Mouse (Mus musculus) lung, postnatal 0 days (tissue): ENCODE measurements at regions not wholly inside any gene's neighbourhood (a gene's known extent, or its start where the extent isn't known, plus 50 kb on each side); places are given as distances from the start of the nearest gene placed in this dataset.

Experiments
- ATAC-seq: fragments of 200-750 bp; cut with Nextera tagmentation; 2 replicates; pipeline ENCODE4 v1.8.0; 2017; ENCODE audit warnings: moderate library complexity
- DNase-seq: peaks from one replicate; pipeline ENCODE4 v3.0.0-alpha.2; 2016; ENCODE audit warnings: low spot score
- H3K27ac ChIP-seq: fragments of 300-500 bp; sonication (generic); 2 replicates; pipeline ENCODE4 v1.5.1; 2014; ENCODE audit warnings: antibody characterized with exemption, mild to moderate bottlenecking, low read length, mixed read lengths
- H3K27me3 ChIP-seq: fragments of 300-500 bp; sonication (generic); replicated peaks from 2 replicates; pipeline ENCODE4 v1.6.1; 2014; ENCODE audit warnings: low read length, mixed read lengths; ENCODE audit not compliant: insufficient read depth
- H3K36me3 ChIP-seq: fragments of 300-500 bp; sonication (generic); 2 replicates; pipeline ENCODE4 v1.6.1; 2014; ENCODE audit warnings: low read length, mixed read lengths; ENCODE audit not compliant: insufficient read depth
- H3K4me1 ChIP-seq: fragments of 300-500 bp; sonication (generic); 2 replicates; pipeline ENCODE4 v1.6.1; 2014; ENCODE audit warnings: antibody characterized with exemption, low read depth, low read length, mixed read lengths; ENCODE audit not compliant: insufficient read depth
- H3K4me2 ChIP-seq: fragments of 300-500 bp; sonication (generic); replicated peaks from 2 replicates; pipeline ENCODE4 v1.6.1; 2014; ENCODE audit warnings: low read depth, mild to moderate bottlenecking, low read length, moderate library complexity, mixed read lengths
- H3K4me3 ChIP-seq: fragments of 300-500 bp; sonication (generic); 2 replicates; pipeline ENCODE4 v1.5.1; 2014; ENCODE audit warnings: low read depth, low read length
- H3K9ac ChIP-seq: fragments of 300-500 bp; sonication (generic); replicated peaks from 2 replicates; pipeline ENCODE4 v1.6.1; 2014; ENCODE audit warnings: low read depth, mild to moderate bottlenecking
- H3K9me3 ChIP-seq: fragments of 300-500 bp; sonication (generic); 2 replicates; pipeline ENCODE4 v1.6.1; 2016; ENCODE audit warnings: low read length, mixed read lengths
- CTCF ChIP-seq: IDR thresholded peaks from 2 replicates; pipeline ENCODE4 v1.5.1; 2016; ENCODE audit warnings: antibody characterized with exemption, mild to moderate bottlenecking
- EP300 ChIP-seq: IDR thresholded peaks from 2 replicates; pipeline ENCODE4 v1.6.1; 2016; ENCODE audit warnings: antibody characterized with exemption, mild to moderate bottlenecking, control low read depth
- WGBS: fragments of 180-500 bp; shearing (Covaris S2); extraction: QIAGEN DNeasy Blood & Tissue Kit; methylation state at CpG from one replicate; pipeline ENCODE4 v1.1.7; 2014; 5-methylcytosine and 5-hydroxymethylcytosine counted together

DNA sequence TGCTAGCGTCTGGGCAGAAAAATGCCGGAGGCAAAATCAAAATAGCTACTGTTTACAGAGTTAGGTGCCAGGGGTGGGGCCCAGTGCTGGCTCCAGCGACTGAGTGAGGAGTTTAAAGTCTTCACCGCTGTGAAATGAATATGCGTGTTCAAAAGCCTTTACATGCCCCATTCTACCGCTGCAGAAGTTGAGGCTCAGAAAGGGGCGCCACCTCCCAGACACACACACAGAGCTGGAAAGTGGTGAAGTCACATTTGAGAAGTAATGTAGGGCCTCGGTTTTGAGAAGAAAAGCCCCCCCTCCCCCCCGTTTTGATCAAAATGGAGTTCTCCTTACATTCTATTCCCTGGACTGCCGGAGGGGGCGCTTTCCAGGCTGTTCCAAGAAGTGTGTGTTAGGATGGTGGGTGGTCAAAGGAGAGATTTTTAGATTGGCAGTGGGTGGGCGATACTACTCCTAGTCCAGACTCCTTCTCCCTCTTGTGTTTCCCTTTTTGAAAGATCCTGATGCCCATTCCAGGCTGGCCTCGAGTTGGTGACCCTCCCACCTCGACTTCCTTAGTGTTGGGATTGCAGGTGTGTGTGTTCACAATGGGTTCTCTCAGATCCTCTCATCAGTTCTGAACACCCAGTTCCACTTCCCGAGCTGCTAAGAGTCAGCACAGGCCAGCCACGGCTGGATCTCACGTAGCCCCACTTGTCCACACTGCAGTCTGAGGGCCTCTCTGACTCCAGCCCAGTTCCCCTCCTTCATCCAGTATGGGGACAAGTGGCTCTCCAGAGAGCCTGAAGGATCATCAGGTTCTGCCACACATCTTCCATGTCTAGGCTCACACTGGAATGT is 69.3 kb upstream of the Nkd1 start:
- TF ChIP-seq CTCF: peak; percentile 49
- peak; percentile 96 for TF ChIP-seq EP300
- WGBS: 25% methylated on average over 17 of the region's 17 CpGs
- H3K9me3 ChIP-seq: no peaks in the 10 kb centered on the region; the same call in 1 of the 2 replicates
- peak overlapping the region; percentile 85 for H3K27ac ChIP-seq
- DNase-seq (peak; percentile 92), ATAC-seq (peak; percentile 93)
- peaks cover 8% of the 10 kb centered on the region for H3K27me3 ChIP-seq
- 0 out of 2 replicates have a peak overlapping the region, but pooled peaks have one; percentile 19 for H3K9ac ChIP-seq
- peaks cover 33% of the 10 kb centered on the region for H3K4me1 ChIP-seq
- H3K4me2 ChIP-seq: peak overlapping the region; percentile 51
- no peaks in the 10 kb centered on the region for H3K36me3 ChIP-seq
- H3K4me3 ChIP-seq: peak overlapping the region; percentile 4; the same call in 1 of the 2 replicates

DNA sequence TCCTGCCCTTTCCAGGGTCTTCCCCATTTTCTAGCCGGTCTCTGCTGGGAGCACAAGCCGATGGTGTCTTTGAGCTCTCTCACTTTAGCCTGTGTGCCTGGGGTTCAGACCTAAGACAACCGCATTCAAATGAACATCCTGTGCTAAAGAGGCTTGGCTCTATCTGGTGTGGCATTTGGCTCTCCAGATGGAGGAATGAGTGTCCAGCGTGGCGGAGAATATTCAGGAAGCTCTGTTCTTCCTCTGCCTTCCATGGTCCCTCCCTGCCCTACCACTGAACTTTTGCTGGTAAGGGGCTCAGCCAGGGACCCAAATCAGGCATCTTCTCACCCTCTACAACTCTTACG is 68.7 kb upstream of the Nkd1 start:
- Histone ChIP-seq H3K36me3 (no peaks in the 10 kb centered on the region), H3K27ac (peak overlapping the region; percentile 82), H3K4me1 (peaks cover 29% of the 10 kb centered on the region), H3K9me3 (no peaks in the 10 kb centered on the region; the same call in 1 of the 2 replicates), H3K27me3 (peaks cover 8% of the 10 kb centered on the region), H3K9ac (no peak overlapping the region), H3K4me2 (no peak overlapping the region), H3K4me3 (no peak overlapping the region)
- DNase-seq (no peak), ATAC-seq (no peak)
- WGBS: 45% methylated on average over 6 of the region's 6 CpGs
- TF ChIP-seq CTCF: no peak
- no peak; the same call in 1 of the 2 replicates for TF ChIP-seq EP300

DNA sequence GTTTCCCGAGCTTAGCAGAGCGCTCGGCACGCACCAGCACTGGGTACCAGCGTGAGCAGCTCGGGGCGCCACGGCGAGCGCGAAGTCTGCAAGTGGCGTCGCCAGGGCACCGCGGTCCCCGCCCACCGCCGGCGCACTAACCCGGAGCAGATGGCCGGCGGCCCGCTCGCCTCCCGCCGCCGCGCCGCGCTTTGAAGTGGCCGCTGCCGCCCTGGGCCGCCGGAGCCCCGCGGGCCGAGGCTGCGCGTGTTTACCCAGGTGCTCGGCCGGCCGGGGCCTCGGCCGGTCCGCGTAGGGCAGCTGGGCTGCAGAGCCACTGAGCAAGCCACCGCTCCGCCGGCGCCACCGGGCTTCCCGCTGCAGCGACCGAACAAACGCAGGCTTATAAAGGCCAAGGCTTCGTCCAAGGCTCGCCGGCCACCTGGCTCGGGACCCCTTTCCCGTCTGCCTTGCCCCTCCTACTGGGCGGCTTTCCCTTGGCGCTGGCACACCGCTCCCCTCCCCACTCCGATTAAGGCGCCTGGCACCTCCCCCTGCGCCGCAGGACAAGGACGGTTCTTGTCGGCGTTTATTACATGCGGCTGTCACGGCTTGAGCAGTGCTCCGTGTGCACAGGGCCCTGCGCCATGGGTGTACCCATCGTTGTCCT is 67.0 kb upstream of the Nkd1 start:
- 3% methylated on average over 64 of the region's 75 CpGs for WGBS
- peak overlapping the region; percentile 87 for H3K27ac ChIP-seq
- peak overlapping the region; percentile 47 for H3K4me3 ChIP-seq
- peaks cover 26% of the 10 kb centered on the region for H3K4me1 ChIP-seq
- H3K36me3 ChIP-seq: no peaks in the 10 kb centered on the region
- ATAC-seq (peak; percentile 52), DNase-seq (peak; percentile 76)
- H3K27me3 ChIP-seq: peaks cover 8% of the 10 kb centered on the region
- H3K9me3 ChIP-seq: no peaks in the 10 kb centered on the region; the same call in 1 of the 2 replicates
- TF ChIP-seq CTCF: no peak
- peak overlapping the region; percentile 95 for H3K4me2 ChIP-seq
- peak overlapping the region; percentile 23; the same call in 1 of the 2 replicates for H3K9ac ChIP-seq

DNA sequence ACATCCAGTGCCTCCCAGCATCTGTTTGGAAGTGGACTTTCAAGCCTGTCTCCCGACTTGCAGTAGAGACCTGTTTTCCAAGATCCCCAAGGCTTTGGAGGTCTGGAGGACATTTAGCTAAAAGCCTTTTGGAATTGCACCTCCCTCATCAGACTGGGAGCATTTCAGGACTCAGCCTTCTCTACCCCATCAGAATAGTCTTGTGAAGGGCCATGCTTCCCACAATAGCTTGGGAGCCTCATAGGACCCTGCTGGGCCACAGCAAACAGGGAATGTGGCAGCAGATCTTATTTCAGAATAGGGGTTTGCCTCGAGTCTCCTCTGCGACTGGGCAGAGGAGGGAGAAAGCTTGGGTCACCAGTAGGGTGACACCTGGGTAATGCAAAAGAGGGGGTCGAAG is 66.2 kb upstream of the Nkd1 start:
- DNase-seq: no peak
- ATAC-seq: no peak
- TF ChIP-seq EP300: no peak
- no peak for TF ChIP-seq CTCF
- 7% methylated on average over 4 of the region's 4 CpGs for WGBS
- H3K27me3 ChIP-seq: peaks cover 8% of the 10 kb centered on the region
- H3K9ac ChIP-seq: no peak overlapping the region
- H3K9me3 ChIP-seq: no peaks in the 10 kb centered on the region; the same call in 1 of the 2 replicates
- peaks cover 25% of the 10 kb centered on the region for H3K4me1 ChIP-seq
- peak overlapping the region; percentile 95 for H3K4me2 ChIP-seq
- H3K4me3 ChIP-seq: no peak overlapping the region
- H3K36me3 ChIP-seq: no peaks in the 10 kb centered on the region
- H3K27ac ChIP-seq: peak overlapping the region; percentile 87

DNA sequence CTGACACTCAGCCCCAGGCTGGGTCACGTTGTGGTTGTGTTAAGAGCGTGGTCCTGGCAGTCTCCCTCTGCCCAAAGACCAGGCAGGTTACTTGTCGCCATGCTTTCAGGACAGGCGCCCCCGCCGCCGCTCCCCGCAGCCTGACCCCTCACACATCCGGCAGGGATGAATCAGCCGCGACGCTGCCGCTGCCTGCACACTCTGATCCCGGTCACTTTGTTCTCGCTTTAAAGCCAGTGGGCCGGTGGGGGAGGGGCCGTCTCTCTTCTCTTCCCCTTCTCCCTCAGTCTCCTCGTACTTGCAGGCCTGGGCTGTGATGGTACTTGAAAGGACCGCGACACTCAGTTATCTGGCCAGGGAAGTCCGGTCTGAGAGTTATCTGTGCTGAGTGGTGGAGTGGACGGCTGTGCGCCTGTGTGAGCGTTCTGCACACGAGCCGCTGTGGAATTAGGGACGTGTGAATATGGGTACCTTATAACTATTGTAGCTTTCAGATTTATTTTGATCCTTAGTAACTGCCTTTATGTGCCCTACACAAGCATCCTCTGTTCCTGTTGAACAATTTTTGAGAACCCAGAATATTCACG is 65.6 kb upstream of the Nkd1 start:
- Histone ChIP-seq H3K4me2 (peak overlapping the region; percentile 36), H3K4me1 (peaks cover 22% of the 10 kb centered on the region), H3K36me3 (no peaks in the 10 kb centered on the region), H3K27ac (peak overlapping the region; percentile 87; the same call in 1 of the 2 replicates), H3K4me3 (0 out of 2 replicates have a peak overlapping the region, but pooled peaks have one; percentile 10), H3K9me3 (no peaks in the 10 kb centered on the region; the same call in 1 of the 2 replicates), H3K27me3 (peaks cover 8% of the 10 kb centered on the region), H3K9ac (no peak overlapping the region)
- ATAC-seq (no peak), DNase-seq (peak; percentile 47)
- 6% methylated on average over 26 of the region's 28 CpGs for WGBS
- TF ChIP-seq EP300 (no peak), CTCF (no peak)

DNA sequence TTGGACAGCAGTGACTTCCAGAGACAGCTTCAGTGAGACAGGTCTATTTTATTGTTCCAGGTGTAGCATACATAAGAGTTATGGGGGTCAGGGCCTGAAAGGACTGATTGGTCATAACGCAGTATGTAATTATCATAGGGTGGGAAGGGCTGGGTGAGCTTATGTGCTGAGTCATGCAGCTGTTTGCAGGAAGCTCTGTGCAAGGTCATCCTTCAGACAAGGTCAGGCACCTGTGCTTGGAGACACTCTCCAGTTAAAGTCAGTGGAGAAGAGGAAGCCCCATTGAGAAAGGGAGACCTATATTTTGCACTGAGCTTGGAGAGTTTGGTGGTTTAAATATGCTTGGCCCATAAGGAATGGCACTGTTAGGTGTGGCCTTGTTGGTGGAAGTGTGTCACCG is 62.0 kb upstream of the Nkd1 start:
- Histone ChIP-seq H3K27me3 (peaks cover 8% of the 10 kb centered on the region; the same call in 1 of the 2 replicates), H3K36me3 (no peaks in the 10 kb centered on the region), H3K9ac (no peak overlapping the region), H3K9me3 (no peaks in the 10 kb centered on the region; the same call in 1 of the 2 replicates), H3K4me3 (no peak overlapping the region), H3K4me2 (no peak overlapping the region), H3K27ac (no peak overlapping the region), H3K4me1 (peaks cover 3% of the 10 kb centered on the region; the same call in 1 of the 2 replicates)
- TF ChIP-seq CTCF (no peak), EP300 (no peak)
- WGBS: 85% methylated on average over 2 of the region's 2 CpGs
- DNase-seq (no peak), ATAC-seq (no peak)
